Comparison of ENCODE assay signal across 28 mouse cellular contexts in genomic region chr3:130524367-130525137, GRCm38 (mm10).
DNase-seq lines count a peak whose midpoint lies in the region; ATAC-seq and TF ChIP-seq lines count a peak whose summit lies in the region.
"Had no signal": no experiment of that assay in that cellular context is flagged by ENCODE, and none has a peak within 500 bp of the region (broad histone marks: within the 10 kb centered on the region; RNA-seq: fewer than 3 reads in every experiment).

No protein-coding gene starts in this region.

- no peak overlapping the region for H3K9ac ChIP-seq in lung, postnatal 0 days (replicated peaks; ENCODE audit: low read depth)
- H3K9ac ChIP-seq in limb, embryonic 12.5 days (replicated peaks), result no peak overlapping the region
- H3K9ac ChIP-seq: embryonic facial prominence, embryonic 13.5 days; forebrain, embryonic 12.5 days; forebrain, embryonic 15.5 days; heart, embryonic 12.5 days; heart, embryonic 15.5 days; hindbrain, embryonic 13.5 days had no signal

- no peaks in the 10 kb centered on the region for H3K27me3 ChIP-seq in lung, postnatal 0 days (replicated peaks; ENCODE audit: insufficient read depth, low read length)
- H3K27me3 ChIP-seq in limb, embryonic 10.5 days (ENCODE audit: low read depth, poor library complexity, severe bottlenecking), result peaks cover 4% of the 10 kb centered on the region; the same call in 1 of the 2 replicates
- no peaks in the 10 kb centered on the region for H3K27me3 ChIP-seq in limb, embryonic 12.5 days
- H3K27me3 ChIP-seq: embryonic facial prominence, embryonic 13.5 days; forebrain, embryonic 12.5 days; forebrain, embryonic 15.5 days; heart, embryonic 12.5 days; heart, embryonic 15.5 days had no signal

- no peak overlapping the region for H3K4me3 ChIP-seq in lung, postnatal 0 days (ENCODE audit: low read depth, low read length)
- H3K4me3 ChIP-seq in limb, embryonic 10.5 days, result no peak overlapping the region
- H3K4me3 ChIP-seq in limb, embryonic 12.5 days (replicated peaks), result no peak overlapping the region
- H3K4me3 ChIP-seq: embryonic facial prominence, embryonic 10.5 days; embryonic facial prominence, embryonic 13.5 days; erythroblast, embryonic 14.5 days; forebrain, embryonic 12.5 days; forebrain, embryonic 15.5 days; gastrocnemius, adult 2 months; heart, embryonic 12.5 days; heart, embryonic 15.5 days; hindbrain, embryonic 10.5 days; hindbrain, embryonic 13.5 days had no signal

- DNase-seq in lung, postnatal 0 days (ENCODE audit: low spot score), result peak; percentile 12
- DNase-seq in lung, postnatal 10 days, result no peak
- DNase-seq in limb, embryonic 10.5 days (ENCODE audit: low spot score), result no peak
- no peak for DNase-seq in left cerebral cortex, adult 18-20 months (ENCODE audit: low spot score in 2 of 2)
- no peak for DNase-seq in heart, adult 9 months (ENCODE audit: low spot score in 2 of 2)
- DNase-seq: adrenal gland, adult 2 months; adrenal gland, postnatal 14 days; cerebellum, adult 11-12 months; cerebellum, adult 8-10 months; cerebellum, postnatal 36 days; embryo, embryonic 11 days; gastrocnemius, adult 2 months; gastrocnemius, postnatal 14 days; heart, adult 11 months; heart, postnatal 10 days; heart, postnatal 36 days had no signal

- WGBS in lung, postnatal 0 days, result 51% methylated on average over 16 of the region's 16 CpGs
- 76% methylated on average over 16 of the region's 16 CpGs for WGBS in limb, embryonic 10.5 days
- WGBS in limb, embryonic 12.5 days, result 24% methylated on average over 16 of the region's 16 CpGs

- no peak for ATAC-seq in lung, postnatal 0 days
- peak; percentile 73; the same call in 1 of the 2 replicates for ATAC-seq in limb, embryonic 12.5 days (ENCODE audit: insufficient number of reproducible peaks, insufficient read depth, low FRiP score, low TSS enrichment, low read depth)
- ATAC-seq: CD4-positive, CD25-positive, alpha-beta regulatory T cell, adult 4 months; forebrain, embryonic 15.5 days; hindbrain, embryonic 16.5 days had no signal

- no peaks in the 10 kb centered on the region for H3K9me3 ChIP-seq in lung, postnatal 0 days (ENCODE audit: low read length)
- no peaks in the 10 kb centered on the region for H3K9me3 ChIP-seq in limb, embryonic 10.5 days (replicated peaks)
- no peaks in the 10 kb centered on the region for H3K9me3 ChIP-seq in limb, embryonic 12.5 days
- H3K9me3 ChIP-seq: embryonic facial prominence, embryonic 10.5 days; embryonic facial prominence, embryonic 13.5 days; forebrain, embryonic 12.5 days; forebrain, embryonic 15.5 days; heart, embryonic 12.5 days; heart, embryonic 15.5 days; hindbrain, embryonic 10.5 days; hindbrain, embryonic 13.5 days had no signal

- H3K36me3 ChIP-seq in lung, postnatal 0 days (ENCODE audit: insufficient read depth, low read length), result no peaks in the 10 kb centered on the region
- H3K36me3 ChIP-seq in limb, embryonic 10.5 days, result no peaks in the 10 kb centered on the region
- no peaks in the 10 kb centered on the region for H3K36me3 ChIP-seq in limb, embryonic 12.5 days
- H3K36me3 ChIP-seq: embryonic facial prominence, embryonic 10.5 days; embryonic facial prominence, embryonic 13.5 days; forebrain, embryonic 12.5 days; forebrain, embryonic 15.5 days; heart, embryonic 12.5 days; heart, embryonic 15.5 days; hindbrain, embryonic 10.5 days; hindbrain, embryonic 13.5 days had no signal

- TF ChIP-seq EP300 in lung, postnatal 0 days (IDR thresholded peaks at IDR 0.05), result no peak

- no peak for TF ChIP-seq CTCF in lung, postnatal 0 days (IDR thresholded peaks at IDR 0.05)

- no peak overlapping the region for H3K4me2 ChIP-seq in lung, postnatal 0 days (replicated peaks; ENCODE audit: low read depth, low read length)
- H3K4me2 ChIP-seq in limb, embryonic 12.5 days, result no peak overlapping the region; the same call in none of the 2 replicates
- H3K4me2 ChIP-seq: embryonic facial prominence, embryonic 13.5 days; forebrain, embryonic 12.5 days; forebrain, embryonic 15.5 days; heart, embryonic 12.5 days; heart, embryonic 15.5 days; hindbrain, embryonic 13.5 days had no signal

- H3K4me1 ChIP-seq in lung, postnatal 0 days (ENCODE audit: insufficient read depth, low read depth, low read length), result no peaks in the 10 kb centered on the region
- H3K4me1 ChIP-seq in limb, embryonic 10.5 days, result peaks cover 34% of the 10 kb centered on the region
- H3K4me1 ChIP-seq in limb, embryonic 12.5 days (replicated peaks), result peaks cover 26% of the 10 kb centered on the region
- H3K4me1 ChIP-seq: embryonic facial prominence, embryonic 13.5 days; forebrain, embryonic 12.5 days; forebrain, embryonic 15.5 days; heart, embryonic 12.5 days; heart, embryonic 15.5 days; hindbrain, embryonic 10.5 days; hindbrain, embryonic 13.5 days had no signal

- no peak overlapping the region for H3K27ac ChIP-seq in lung, postnatal 0 days (ENCODE audit: low read length)
- peak overlapping the region; percentile 73; the same call in 1 of the 2 replicates for H3K27ac ChIP-seq in limb, embryonic 10.5 days
- peak overlapping the region; percentile 83 for H3K27ac ChIP-seq in limb, embryonic 12.5 days
- H3K27ac ChIP-seq: embryonic facial prominence, embryonic 10.5 days; embryonic facial prominence, embryonic 13.5 days; forebrain, embryonic 12.5 days; forebrain, embryonic 15.5 days; gastrocnemius, adult 2 months; heart, embryonic 15.5 days; hindbrain, embryonic 10.5 days; hindbrain, embryonic 13.5 days had no signal
